Mouse (Mus musculus): ENCODE measurements around the gene Mylk4.

- TF ChIP-seq CTCF (IDR thresholded peaks at IDR 0.05; ENCODE audit: extremely low read depth, insufficient read length, insufficient replicate concordance, low read depth, low read length) (no peak), POLR2A (IDR thresholded peaks at IDR 0.05; ENCODE audit: low read depth, low read length) (no peak)
Measured at GRCm38 (mm10) chr13:32824377-32825330, 40.9 kb upstream of the Mylk4 start.
